Mouse (Mus musculus) forebrain, embryonic 11.5 days (tissue): ENCODE data around the gene Hivep1. TPM values are rescaled to one million over a fixed set of nuclear protein-coding genes. Genes with fewer than 3 reads are reported as not detected.

Source experiments
- polyA plus RNA-seq: library from polyadenylated mRNA; unstranded; fragments of >200 nt; fragmentation: Nextera tagmentation; extraction: Ambion mirVana; gene quantifications from 2 replicates; pipeline ENCODE4 v1.2.1, GENCODE M21; 2014

The Hivep1 gene
- polyA plus RNA-seq, 1 experiment from 2014 or later, result 16.5 TPM

Other genes with a start within 250 kb of the Hivep1 start
- not detected in 2 replicates for gene Adtrp, start 204.3 kb upstream of the Hivep1 start, polyA plus RNA-seq
- gene Edn1, start 249.5 kb downstream of the Hivep1 start, polyA plus RNA-seq, result 1.0 and 1.3 TPM in 2 replicates